Mouse (Mus musculus) layer of hippocampus, adult 9-10 months (tissue): Measurements from ENCODE around the gene C330007P06Rik.
A peak's percentile ranks its signal among the peaks of the same experiment; 100 is the strongest.
"Not testable (repeated sequence)": the region's sequence is repeated elsewhere in the genome, so short reads cannot be mapped to it uniquely, and the experiment has no call there.

Source experiments
- DNase-seq: peaks from one replicate; pipeline ENCODE4 v3.0.0; 2022; ENCODE audit warnings: low spot score

The C330007P06Rik gene

DNA sequence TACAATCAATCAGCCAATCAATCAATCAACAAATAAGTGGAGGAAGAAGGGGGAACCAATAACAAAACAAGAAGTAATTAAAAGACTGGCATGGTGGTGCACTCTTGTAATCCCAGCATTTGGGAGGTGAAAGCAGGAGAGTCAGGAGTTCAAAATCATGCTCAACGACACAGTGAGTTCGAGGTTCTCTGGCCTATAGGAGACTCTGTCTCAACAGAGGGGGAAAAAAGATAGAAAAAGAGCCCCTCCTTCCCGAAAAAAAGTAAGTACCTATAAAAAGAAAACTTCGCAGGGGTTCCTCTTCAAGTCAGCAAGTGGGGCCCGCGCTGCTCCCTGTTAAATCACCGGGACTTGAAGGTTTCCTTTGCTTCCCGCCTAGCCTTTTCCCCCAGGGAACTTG lies at the start of gene C330007P06Rik, which contains the start of gene Ube2a:
Gene C330007P06Rik (minus strand): TSS at position 347 of the 400 bp plus-strand sequence.
Gene Ube2a (plus strand): TSS at position 136 of the 400 bp plus-strand sequence.
- DNase-seq: no peak

DNA sequence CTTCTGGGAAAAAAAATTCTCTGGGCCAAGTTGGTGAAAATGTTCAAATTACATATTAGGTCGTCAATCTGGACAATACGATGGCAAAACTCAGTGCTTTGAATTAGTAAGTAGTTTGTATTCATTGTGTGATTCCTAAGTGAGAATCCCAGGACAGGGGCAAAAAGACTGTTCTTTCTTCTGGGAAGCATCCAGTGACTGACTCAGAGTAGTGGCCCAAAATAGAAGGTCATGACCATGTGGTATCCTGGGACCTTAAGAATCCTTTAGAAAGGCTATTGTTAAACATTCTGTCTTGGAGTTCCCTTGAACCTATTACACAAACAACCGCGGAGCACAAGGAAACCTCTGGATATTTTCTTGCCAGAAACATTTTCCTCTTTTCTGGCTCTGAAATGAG lies 47.4 kb upstream of the C330007P06Rik start:
- DNase-seq: no peak

- DNase-seq: no peak
Measured at GRCm38 (mm10) chrX:36917749-36918148, 43.8 kb upstream of the C330007P06Rik start.

GRCm38 (mm10) chrX:36911343-36911742 lies 37.4 kb upstream of the C330007P06Rik start:
- no peak for DNase-seq

- no peak for DNase-seq
Measured at GRCm38 (mm10) chrX:36906539-36906938, 32.6 kb upstream of the C330007P06Rik start.

GRCm38 (mm10) chrX:36903115-36903768 lies 29.3 kb upstream of the C330007P06Rik start:
- peak; percentile 87 for DNase-seq

GRCm38 (mm10) chrX:36902321-36903114 lies 28.6 kb upstream of the C330007P06Rik start, which contains the start of gene Nkrf:
Nkrf (minus strand) TSS chrX:36902899.
- DNase-seq: no peak

- DNase-seq: no peak
Measured at GRCm38 (mm10) chrX:36901655-36902054, 27.7 kb upstream of the C330007P06Rik start.

DNA sequence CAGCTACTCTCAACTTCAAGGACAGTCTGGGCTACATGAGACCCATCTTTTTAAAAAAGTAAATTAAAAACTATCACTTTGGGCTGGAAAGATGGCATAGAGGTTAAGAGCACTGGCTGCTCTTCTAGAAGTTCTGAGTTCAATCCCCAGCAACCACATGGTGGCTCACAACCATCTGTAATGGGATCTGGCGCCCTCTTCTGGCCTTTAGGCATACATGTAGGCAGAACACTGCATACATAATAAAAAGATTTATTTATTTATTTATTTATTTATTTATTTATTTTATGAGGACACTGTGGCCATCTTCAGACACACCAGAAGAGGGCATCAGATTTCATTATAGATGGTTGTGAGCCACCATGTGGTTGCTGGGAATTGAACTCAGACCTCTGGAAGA lies 25.0 kb upstream of the C330007P06Rik start:
- not testable (repeated sequence) for DNase-seq

DNA sequence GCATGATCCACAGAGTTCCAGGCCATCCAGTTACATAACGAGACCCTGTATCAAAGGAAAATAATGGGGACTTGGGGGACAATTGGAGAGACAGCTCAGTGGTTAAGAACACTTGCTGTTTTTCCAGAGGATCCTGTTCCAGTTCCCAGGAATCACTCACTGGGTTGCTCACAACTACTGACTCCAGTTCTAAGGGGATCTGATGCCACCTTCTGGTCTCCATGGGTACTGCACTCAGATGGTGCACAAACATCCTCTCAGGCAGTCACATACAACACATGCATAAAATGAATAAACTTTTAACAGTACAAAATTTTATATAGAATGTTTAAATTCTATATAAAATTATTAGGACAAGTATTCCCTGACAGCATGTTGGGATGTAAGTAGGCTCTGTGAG lies 10.8 kb upstream of the C330007P06Rik start:
- DNase-seq: no peak

DNA sequence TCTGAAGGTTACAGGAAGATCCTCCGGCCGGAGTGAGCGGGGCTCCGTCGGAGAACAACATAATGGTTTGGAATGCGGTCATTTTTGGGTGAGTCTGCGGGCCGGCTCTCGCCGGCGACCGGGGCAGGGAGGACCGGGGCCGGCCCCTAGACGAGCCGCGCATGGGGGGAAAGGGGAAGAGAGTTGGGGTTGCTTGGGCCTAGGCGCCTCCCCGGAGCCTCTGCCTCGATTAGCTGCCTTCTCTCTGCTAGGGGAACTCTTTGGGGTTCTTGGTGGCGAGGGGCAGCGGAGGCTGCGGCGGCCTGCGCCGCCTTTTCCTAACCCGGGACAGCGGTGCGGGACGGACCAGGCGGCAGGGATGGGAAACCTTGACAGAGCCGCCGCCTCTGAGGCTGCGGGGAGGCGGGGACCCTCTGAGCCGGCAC lies 805 bp upstream of the C330007P06Rik start:
- no peak for DNase-seq

- DNase-seq: peak; percentile 25
Measured at GRCm38 (mm10) chrX:36874178-36874696, 326 bp upstream of the C330007P06Rik start.

- no peak for DNase-seq
Measured at GRCm38 (mm10) chrX:36870372-36870771, 3.5 kb downstream of the C330007P06Rik start.

GRCm38 (mm10) chrX:36864609-36865328 lies 9.1 kb downstream of the C330007P06Rik start:
- no peak for DNase-seq

GRCm38 (mm10) chrX:36863766-36864608 lies 9.9 kb downstream of the C330007P06Rik start:
- DNase-seq: peak; percentile 51

DNA sequence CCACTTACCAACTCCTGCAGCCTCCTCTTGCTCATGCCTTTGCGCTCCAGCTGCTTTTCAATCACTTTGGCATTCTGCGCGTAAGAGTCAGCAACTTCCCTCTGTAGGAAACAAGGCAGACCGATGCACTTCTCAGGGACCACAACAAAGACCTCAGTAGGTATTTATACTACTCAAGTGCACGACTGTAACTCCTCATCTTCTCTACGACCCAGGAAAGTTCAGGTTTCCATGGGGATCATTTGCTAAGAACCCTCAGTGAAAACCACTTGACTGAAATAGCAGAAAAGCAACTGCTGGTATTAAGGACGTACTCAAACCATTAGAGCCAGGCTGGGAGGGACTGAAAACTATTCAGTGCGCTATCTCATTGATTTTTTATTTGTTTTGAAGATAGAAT lies 21.3 kb downstream of the C330007P06Rik start:
- DNase-seq: no peak

GRCm38 (mm10) chrX:36847152-36847551 lies 26.8 kb downstream of the C330007P06Rik start:
- no peak for DNase-seq

DNA sequence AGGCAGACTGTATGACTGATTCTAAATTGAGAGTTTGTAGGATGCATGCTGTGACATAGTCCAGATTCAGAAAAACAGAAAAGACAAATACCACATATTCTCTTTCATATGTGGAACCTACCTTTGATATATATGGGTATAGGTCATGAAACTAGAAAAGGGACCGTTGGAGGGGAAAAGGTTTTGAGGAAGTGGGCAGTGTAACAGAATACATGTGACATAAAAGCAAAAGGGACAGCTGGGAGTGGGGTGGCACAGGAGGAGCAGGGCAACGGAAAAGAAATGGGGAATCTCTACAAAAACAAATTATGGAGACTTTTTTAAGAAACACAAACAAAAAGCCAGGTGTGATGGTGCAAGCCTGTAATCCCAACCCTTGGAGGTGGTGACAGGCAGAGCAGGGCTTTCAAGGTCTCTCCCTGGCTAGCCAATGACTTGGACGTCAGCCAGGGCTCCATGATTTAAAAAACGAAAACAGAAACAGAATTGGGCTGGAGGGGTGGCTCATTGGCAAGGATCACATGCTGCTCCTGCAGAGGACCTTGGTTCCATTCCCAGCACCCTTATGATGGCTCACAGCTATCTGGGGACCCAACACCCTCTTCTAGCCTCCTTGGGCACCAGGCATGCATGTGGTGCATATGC lies 30.4 kb downstream of the C330007P06Rik start:
- DNase-seq: no peak

DNA sequence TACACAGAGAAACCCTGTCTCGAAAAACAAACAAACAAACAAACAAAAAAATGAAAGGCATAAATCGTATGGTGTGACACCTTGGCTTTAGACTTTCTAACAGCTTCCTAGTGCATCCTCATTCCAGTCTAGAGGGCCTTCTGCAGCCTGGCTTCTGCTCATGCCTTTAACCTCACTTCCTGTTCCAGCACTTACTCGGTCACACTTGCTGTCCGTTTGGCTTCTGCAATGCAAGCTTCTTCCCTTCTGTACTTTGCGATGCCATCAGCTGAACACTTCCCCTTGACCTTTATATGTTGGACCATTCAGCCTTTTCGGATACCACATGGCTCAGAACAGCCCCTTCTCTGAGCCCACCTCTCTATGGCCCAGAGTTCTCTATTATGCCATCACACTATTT lies 32.2 kb downstream of the C330007P06Rik start:
- no peak for DNase-seq

GRCm38 (mm10) chrX:36839391-36839790 lies 34.5 kb downstream of the C330007P06Rik start:
- DNase-seq: no peak
